Mouse (Mus musculus): Measurements from ENCODE around the gene Ctnnd2. TPM values are rescaled to one million over a fixed set of nuclear protein-coding genes. Genes with fewer than 3 reads are reported as not detected.

The Ctnnd2 gene
- 0.18 TPM for total RNA-seq (2023)

GRCm38 (mm10) chr15:30172391-30173281 is at the start of gene Ctnnd2:
Ctnnd2 (plus strand) TSS chr15:30172593.

